Mouse (Mus musculus) liver, embryonic 13.5 days (tissue): ENCODE data around the gene Susd2. TPM values are rescaled to one million over a fixed set of nuclear protein-coding genes. Genes with fewer than 3 reads are reported as not detected.
A peak's percentile ranks its signal among the peaks of the same experiment; 100 is the strongest.

Source experiments
- ATAC-seq: fragments of 200-750 bp; cut with Nextera tagmentation; 2 replicates; pipeline ENCODE4 v1.8.0; 2017; ENCODE audit warnings: low read depth, mild to moderate bottlenecking, moderate number of reproducible peaks, moderate library complexity
- DNase-seq: peaks from one replicate; pipeline ENCODE4 v3.0.0; 2022
- H3K27ac ChIP-seq: fragments of 300-500 bp; sonication (generic); 2 replicates; pipeline ENCODE4 v1.5.1; 2015; ENCODE audit warnings: moderate library complexity, mild to moderate bottlenecking, inconsistent platforms
- H3K27me3 ChIP-seq: fragments of 300-500 bp; sonication (generic); 2 replicates; pipeline ENCODE4 v1.6.1; 2015; ENCODE audit warnings: mild to moderate bottlenecking, inconsistent platforms
- H3K36me3 ChIP-seq: fragments of 300-500 bp; sonication (generic); 2 replicates; pipeline ENCODE4 v1.6.1; 2015; ENCODE audit warnings: mild to moderate bottlenecking, inconsistent platforms
- H3K4me1 ChIP-seq: fragments of 300-500 bp; sonication (generic); replicated peaks from 2 replicates; pipeline ENCODE4 v1.6.1; 2015; ENCODE audit warnings: inconsistent platforms
- H3K4me2 ChIP-seq: fragments of 300-500 bp; sonication (generic); 2 replicates; pipeline ENCODE4 v1.6.1; 2015; ENCODE audit warnings: inconsistent platforms, mild to moderate bottlenecking, moderate library complexity
- H3K4me3 ChIP-seq: fragments of 300-500 bp; sonication (generic); replicated peaks from 2 replicates; pipeline ENCODE4 v1.5.1; 2015; ENCODE audit warnings: mild to moderate bottlenecking, inconsistent platforms
- H3K9ac ChIP-seq: fragments of 300-500 bp; sonication (generic); 2 replicates; pipeline ENCODE4 v1.6.1; 2015; ENCODE audit warnings: mild to moderate bottlenecking, inconsistent platforms
- H3K9me3 ChIP-seq: fragments of 300-500 bp; sonication (generic); replicated peaks from 2 replicates; pipeline ENCODE4 v1.6.1; 2016; ENCODE audit warnings: inconsistent platforms
- WGBS: fragments of 180-500 bp; shearing (Covaris S2); methylation state at CpG from one replicate; pipeline ENCODE4 v1.1.7; 2015; ENCODE audit not compliant: insufficient replicate concordance; 5-methylcytosine and 5-hydroxymethylcytosine counted together
- polyA plus RNA-seq: library from polyadenylated mRNA; unstranded; fragments of >200 nt; fragmentation: Nextera tagmentation; extraction: Ambion mirVana; gene quantifications from 2 replicates; pipeline ENCODE4 v1.2.1, GENCODE M21; 2015

The Susd2 gene
- polyA plus RNA-seq, 1 experiment from 2014 or later = 1.0 TPM

DNA sequence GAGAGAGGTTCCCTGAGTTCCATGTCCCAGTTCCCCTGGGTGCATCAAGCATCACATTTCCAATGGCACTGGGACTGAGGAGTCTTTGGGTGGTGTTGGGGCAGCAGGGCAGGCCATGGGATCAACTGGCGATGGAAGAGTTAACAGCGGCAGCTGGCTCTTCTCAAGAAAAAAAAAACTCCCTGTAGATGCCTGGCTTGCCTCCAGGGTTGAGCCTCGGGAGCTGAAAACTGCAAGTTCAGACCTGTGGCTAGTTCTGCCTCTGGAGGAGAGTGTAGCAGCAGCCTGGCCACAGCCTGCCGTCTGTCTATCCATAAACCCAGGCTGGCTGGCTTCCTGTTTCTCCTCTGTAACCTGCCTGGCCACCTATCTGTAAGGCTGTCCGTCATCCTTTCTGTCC lies 54.7 kb downstream of the Susd2 start, which contains the start of gene Ggt5:
Ggt5 (plus strand) TSS at position 212 of the 400 bp plus-strand sequence.
- no peak within 1 kb of the TSS for H3K27ac ChIP-seq
- ATAC-seq (no peak), DNase-seq (no peak)
- H3K27me3 ChIP-seq = peaks cover 5% of the 10 kb centered on the region
- H3K36me3 ChIP-seq = no peaks in the 10 kb centered on the region
- 0 out of 2 replicates have a peak within 1 kb of the TSS, but pooled peaks have one; percentile 1 for H3K4me2 ChIP-seq
- no peak within 1 kb of the TSS; the same call in 1 of the 2 replicates for H3K4me3 ChIP-seq
- WGBS = 11% methylated on average over 5 of the region's 5 CpGs
- H3K9me3 ChIP-seq = no peaks in the 10 kb centered on the region
- peaks cover 22% of the 10 kb centered on the region; the same call in 1 of the 2 replicates for H3K4me1 ChIP-seq
- no peak within 1 kb of the TSS for H3K9ac ChIP-seq

DNA sequence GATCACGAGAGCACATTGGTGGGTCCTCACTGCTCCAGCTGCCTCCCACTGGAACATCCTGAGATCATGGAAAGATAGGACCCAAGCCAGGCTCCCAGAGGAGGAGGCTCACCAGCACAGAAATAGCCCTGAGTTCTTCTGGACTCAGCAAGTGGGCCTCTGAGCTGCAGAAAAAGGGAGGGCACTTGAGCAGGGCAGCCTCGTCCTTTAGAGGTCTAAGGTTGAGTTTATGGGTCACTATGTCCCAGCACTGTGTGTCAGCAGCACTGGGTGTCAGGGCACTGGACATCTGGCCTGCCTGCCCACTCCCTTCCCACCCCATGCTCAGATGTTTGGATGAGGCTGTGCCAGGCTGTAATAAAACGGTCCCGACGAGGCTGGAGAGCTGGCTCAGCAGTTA lies 55.5 kb downstream of the Susd2 start:
- Histone ChIP-seq H3K9me3 (no peaks in the 10 kb centered on the region), H3K4me3 (no peak overlapping the region), H3K27ac (no peak overlapping the region), H3K4me1 (peaks cover 22% of the 10 kb centered on the region; the same call in 1 of the 2 replicates), H3K9ac (no peak overlapping the region), H3K4me2 (no peak overlapping the region), H3K27me3 (peaks cover 5% of the 10 kb centered on the region), H3K36me3 (no peaks in the 10 kb centered on the region)
- DNase-seq (no peak), ATAC-seq (no peak)
- WGBS = 53% methylated on average over 5 of the region's 5 CpGs

DNA sequence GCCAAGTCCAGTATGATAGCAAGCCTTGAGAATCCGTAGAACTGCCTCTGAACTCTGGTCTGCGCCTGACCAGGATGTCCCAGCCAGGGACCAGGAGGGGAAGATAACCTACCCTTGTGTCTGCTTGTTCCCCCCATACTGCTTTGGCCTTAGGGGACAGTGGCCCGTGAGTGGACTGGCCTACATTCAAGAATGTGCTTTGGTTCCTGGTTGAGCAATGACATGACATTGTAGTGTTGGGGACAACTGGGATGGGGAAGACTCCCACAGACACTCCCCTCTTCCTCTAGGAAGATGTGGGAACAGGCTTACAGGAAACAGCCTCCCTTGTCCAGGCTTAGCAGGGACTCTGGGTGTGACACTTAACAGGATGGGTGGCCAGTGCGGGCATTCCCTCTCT lies 56.0 kb downstream of the Susd2 start:
- Histone ChIP-seq H3K4me2 (no peak overlapping the region), H3K9me3 (no peaks in the 10 kb centered on the region), H3K4me1 (peaks cover 22% of the 10 kb centered on the region; the same call in 1 of the 2 replicates), H3K36me3 (no peaks in the 10 kb centered on the region), H3K27me3 (peaks cover 5% of the 10 kb centered on the region), H3K9ac (no peak overlapping the region), H3K27ac (no peak overlapping the region), H3K4me3 (no peak overlapping the region)
- WGBS = 57% methylated on average over 4 of the region's 4 CpGs
- DNase-seq (no peak), ATAC-seq (no peak)

Other genes with a start within 250 kb of the Susd2 start
- 12.0 and 14.2 TPM in 2 replicates for gene Upb1, start 242.9 kb downstream of the Susd2 start, polyA plus RNA-seq
- gene Snrpd3, start 126.5 kb downstream of the Susd2 start, polyA plus RNA-seq = 109 and 141 TPM in 2 replicates
- gene Gucd1, start 126.0 kb downstream of the Susd2 start, polyA plus RNA-seq = 48.7 and 50.4 TPM in 2 replicates
- gene Lrrc75b, start 83.7 kb downstream of the Susd2 start, polyA plus RNA-seq = 0.05 and 0.07 TPM in 2 replicates
- gene Ggt1, start 82.4 kb downstream of the Susd2 start, polyA plus RNA-seq = 4.7 and 5.4 TPM in 2 replicates
- gene Ggt5, start 54.7 kb downstream of the Susd2 start, polyA plus RNA-seq = 0.52 and 0.59 TPM in 2 replicates
- 15.4 and 16.6 TPM in 2 replicates for gene Cabin1, start 120.3 kb upstream of the Susd2 start, polyA plus RNA-seq
- 180 and 186 TPM in 2 replicates for gene Ddt, start 129.4 kb upstream of the Susd2 start, polyA plus RNA-seq
- gene Gm20441, start 136.9 kb upstream of the Susd2 start, polyA plus RNA-seq = not detected in 2 replicates
- gene Gstt3, start 137.4 kb upstream of the Susd2 start, polyA plus RNA-seq = 8.0 and 10.3 TPM in 2 replicates
- 49.2 and 50.2 TPM in 2 replicates for gene Gstt1, start 154.6 kb upstream of the Susd2 start, polyA plus RNA-seq
- not detected in 2 replicates for gene Gstt4, start 178.5 kb upstream of the Susd2 start, polyA plus RNA-seq
- 35.3 and 39.2 TPM in 2 replicates for gene Gstt2, start 193.4 kb upstream of the Susd2 start, polyA plus RNA-seq
- gene Mif, start 216.2 kb upstream of the Susd2 start, polyA plus RNA-seq = 877 and 1,047 TPM in 2 replicates
- gene Derl3, start 249.4 kb upstream of the Susd2 start, polyA plus RNA-seq = 0.21 and 0.51 TPM in 2 replicates